Mouse (Mus musculus): ENCODE measurements around the gene Olfr958. TPM values are rescaled to one million over a fixed set of nuclear protein-coding genes. Genes with fewer than 3 reads are reported as not detected.

The Olfr958 gene
- not detected for total RNA-seq (2021)
- long read RNA-seq, experiment 1 = 0 reads
- long read RNA-seq, experiment 2 = 0 reads

GRCm38 (mm10) chr9:39553946-39554345 is at the start of gene Olfr958:
Olfr958 (minus strand) TSS chr9:39554054.
- no peak for DNase-seq (ENCODE audit: low spot score in 2 of 2)

DNA sequence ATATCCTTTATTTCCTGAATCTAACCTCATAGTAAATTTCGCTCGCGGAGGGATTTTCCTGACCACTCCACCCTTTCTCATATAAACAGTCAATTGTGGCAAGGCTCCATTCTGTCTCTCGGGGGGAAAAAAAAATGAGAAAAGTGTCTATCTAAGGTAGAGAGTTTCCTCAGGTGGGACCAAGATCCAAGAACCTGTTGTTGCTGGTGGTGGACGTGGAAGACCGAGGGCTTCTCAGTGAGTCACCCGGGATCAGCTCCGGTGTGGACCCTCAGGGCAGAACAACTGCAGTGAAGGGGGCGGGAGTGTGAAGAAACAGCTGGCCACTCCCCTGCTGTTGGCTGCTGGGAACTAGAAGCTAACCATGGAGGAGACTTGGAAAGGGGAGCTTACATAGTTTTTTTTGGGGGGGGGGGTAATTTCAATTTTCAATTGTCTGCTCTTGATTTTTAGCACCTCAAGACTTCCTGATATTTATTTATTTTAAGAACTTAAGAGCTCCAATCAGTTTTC is 49.5 kb upstream of the Olfr958 start:
- no peak for DNase-seq (ENCODE audit: low spot score in 2 of 2)

DNA sequence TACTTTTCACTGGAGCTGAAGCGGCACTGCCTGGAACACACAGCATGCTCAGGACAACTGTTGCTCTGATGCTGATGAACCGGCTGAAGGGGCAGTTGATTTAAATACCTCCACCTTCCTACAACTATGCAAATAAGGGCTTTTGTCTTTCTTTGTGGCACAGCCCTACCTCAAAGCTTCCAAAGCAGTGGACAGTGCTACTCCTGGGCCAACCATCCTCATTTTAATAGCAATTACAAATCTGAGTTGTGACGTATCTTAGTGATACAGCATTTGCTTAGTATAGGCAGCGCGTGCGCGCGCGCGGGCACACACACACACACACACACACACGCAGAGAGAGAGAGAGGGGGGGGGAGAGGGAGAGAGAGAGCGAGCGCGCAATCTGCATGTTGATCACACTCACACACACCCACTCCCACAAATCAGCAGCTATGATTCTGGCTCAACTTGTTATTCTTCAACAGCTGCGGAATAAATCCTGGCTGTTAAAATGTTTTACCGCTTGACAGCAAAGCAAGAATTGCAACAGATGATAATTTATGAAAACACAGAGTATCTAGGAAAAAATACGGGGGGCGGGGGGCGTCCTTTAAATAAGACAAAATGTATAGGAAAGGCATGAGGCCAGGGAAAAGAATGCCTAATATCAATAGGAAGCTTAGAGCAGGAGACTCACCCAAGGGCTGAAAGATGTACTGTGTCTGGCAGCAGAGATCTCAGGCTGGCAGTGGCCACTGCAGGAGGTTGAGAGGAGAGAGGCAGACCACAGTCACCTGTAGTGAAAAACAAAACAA is 48.9 kb upstream of the Olfr958 start:
- no peak for DNase-seq (ENCODE audit: low spot score in 2 of 2)

GRCm38 (mm10) chr9:39577050-39577449 is 23.2 kb upstream of the Olfr958 start:
- DNase-seq (ENCODE audit: low spot score in 2 of 2) = no peak

DNA sequence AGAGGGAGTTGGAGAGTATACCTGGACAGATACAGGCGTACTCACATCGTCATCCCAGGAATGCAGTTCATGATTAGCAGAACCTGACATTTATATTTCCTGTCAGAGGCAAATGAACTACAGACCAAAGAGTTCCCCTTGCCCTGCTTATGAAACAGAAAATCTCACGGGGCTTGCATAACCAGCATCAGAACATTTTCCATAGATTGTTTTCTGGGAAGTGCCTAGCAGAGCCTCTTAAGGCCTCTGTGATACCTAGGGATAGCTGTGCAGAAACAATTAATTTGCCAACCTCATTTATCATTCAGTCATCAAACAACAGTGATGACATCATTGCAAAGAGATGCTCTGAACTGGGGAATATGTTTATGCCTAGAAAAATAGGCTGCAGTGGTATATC is 21.6 kb upstream of the Olfr958 start, which contains the start of gene Olfr959:
Gene Olfr959 (minus strand): TSS at position 101 of the 400 bp plus-strand sequence.
- DNase-seq (ENCODE audit: low spot score in 2 of 2) = no peak

- DNase-seq (ENCODE audit: low spot score in 2 of 2) = no peak
Measured at GRCm38 (mm10) chr9:39558349-39558647, 4.4 kb upstream of the Olfr958 start.

- no peak for DNase-seq (ENCODE audit: low spot score in 2 of 2)
Measured at GRCm38 (mm10) chr9:39557529-39558348, 3.9 kb upstream of the Olfr958 start.

- DNase-seq (ENCODE audit: low spot score in 2 of 2) = no peak
Measured at GRCm38 (mm10) chr9:39550806-39551205, 3.0 kb downstream of the Olfr958 start.

GRCm38 (mm10) chr9:39523616-39524285 is 30.1 kb downstream of the Olfr958 start:
- DNase-seq (ENCODE audit: low spot score in 2 of 2) = no peak

GRCm38 (mm10) chr9:39518595-39518994 is 35.3 kb downstream of the Olfr958 start:
- no peak for DNase-seq (ENCODE audit: low spot score in 2 of 2)

GRCm38 (mm10) chr9:39515531-39515930 is 38.3 kb downstream of the Olfr958 start, which contains the start of gene Olfr957:
Olfr957 (minus strand) TSS chr9:39515809.
- no peak for DNase-seq (ENCODE audit: low spot score in 2 of 2)

DNA sequence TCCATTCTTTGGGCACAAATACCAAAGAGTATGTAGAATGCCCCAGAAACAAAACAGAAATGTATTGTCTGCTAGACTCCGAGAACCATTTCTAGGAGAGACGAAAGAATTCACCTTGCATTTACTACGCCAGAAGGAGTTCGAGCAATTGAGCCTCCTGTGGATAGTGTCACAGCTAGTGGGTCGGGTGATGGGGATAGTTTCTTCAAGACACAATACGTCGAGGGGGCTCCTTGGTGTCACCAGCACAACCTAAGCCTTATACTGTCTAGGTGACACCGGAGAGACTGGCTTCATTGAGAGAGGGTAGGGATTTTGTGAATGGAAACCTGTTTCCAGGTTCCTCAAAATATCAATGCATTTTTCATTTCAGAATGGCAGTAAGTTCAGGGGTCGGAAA is 44.4 kb downstream of the Olfr958 start:
- no peak for DNase-seq (ENCODE audit: low spot score in 2 of 2)

DNA sequence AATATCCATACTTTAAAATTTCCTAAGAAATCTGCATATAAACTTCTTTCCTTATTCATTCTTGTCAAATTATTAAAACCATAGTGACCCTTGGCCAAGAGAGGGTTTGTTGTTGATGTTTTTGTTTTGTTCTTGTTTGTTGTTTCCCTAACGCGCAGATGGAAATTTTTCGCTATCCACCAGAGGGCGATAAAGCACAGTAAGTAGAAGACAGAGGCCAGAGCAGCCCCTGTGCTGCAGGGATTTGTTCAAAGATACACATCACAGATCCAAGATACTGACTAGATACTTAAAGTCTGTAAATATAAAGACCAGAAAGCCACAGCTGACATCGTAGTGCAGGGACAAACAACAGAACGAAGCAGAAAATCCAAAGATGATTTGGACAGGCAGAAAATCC is 44.9 kb downstream of the Olfr958 start:
- peak; percentile 32 to 36 for DNase-seq (ENCODE audit: low spot score in 2 of 2)

Other genes starting within 250 kb of the Olfr958 start
- gene Olfr948, start 228.0 kb downstream of the Olfr958 start, total RNA-seq (2021) = not detected
- not detected for gene Olfr951, start 166.6 kb downstream of the Olfr958 start, total RNA-seq (2021)
- gene Olfr952, start 126.9 kb downstream of the Olfr958 start, total RNA-seq (2021) = not detected
- gene Olfr954, start 97.4 kb downstream of the Olfr958 start, total RNA-seq (2021) = not detected
- not detected for gene Olfr955, start 82.1 kb downstream of the Olfr958 start, total RNA-seq (2021)
- gene Olfr44, start 60.1 kb downstream of the Olfr958 start, total RNA-seq (2021) = not detected
- not detected for gene Olfr957, start 38.2 kb downstream of the Olfr958 start, total RNA-seq (2021)
- gene Olfr959, start 21.5 kb upstream of the Olfr958 start, total RNA-seq (2021) = not detected
- 10 to 100 TPM in 1 of 2 experiments, 1 to 10 TPM in 1; 9.6 to 10.9 TPM for gene AW551984, start 50.3 kb upstream of the Olfr958 start, total RNA-seq (2021)
- not detected for gene Olfr148, start 56.6 kb upstream of the Olfr958 start, total RNA-seq (2021)
- gene Olfr960, start 67.3 kb upstream of the Olfr958 start, total RNA-seq (2021) = not detected
- not detected for gene Olfr961, start 91.0 kb upstream of the Olfr958 start, total RNA-seq (2021)
- gene Olfr963, start 113.2 kb upstream of the Olfr958 start, total RNA-seq (2021) = not detected
- gene Olfr149, start 153.1 kb upstream of the Olfr958 start, total RNA-seq (2021) = not detected
- gene Olfr965, start 157.3 kb upstream of the Olfr958 start, total RNA-seq (2021) = not detected
- not detected for gene Olfr150, start 176.9 kb upstream of the Olfr958 start, total RNA-seq (2021)
- not detected for gene Olfr967, start 192.2 kb upstream of the Olfr958 start, total RNA-seq (2021)
- not detected for gene Olfr968, start 229.2 kb upstream of the Olfr958 start, total RNA-seq (2021)
- gene Olfr969, start 236.9 kb upstream of the Olfr958 start, total RNA-seq (2021) = not detected